In the genomic region with DNA sequence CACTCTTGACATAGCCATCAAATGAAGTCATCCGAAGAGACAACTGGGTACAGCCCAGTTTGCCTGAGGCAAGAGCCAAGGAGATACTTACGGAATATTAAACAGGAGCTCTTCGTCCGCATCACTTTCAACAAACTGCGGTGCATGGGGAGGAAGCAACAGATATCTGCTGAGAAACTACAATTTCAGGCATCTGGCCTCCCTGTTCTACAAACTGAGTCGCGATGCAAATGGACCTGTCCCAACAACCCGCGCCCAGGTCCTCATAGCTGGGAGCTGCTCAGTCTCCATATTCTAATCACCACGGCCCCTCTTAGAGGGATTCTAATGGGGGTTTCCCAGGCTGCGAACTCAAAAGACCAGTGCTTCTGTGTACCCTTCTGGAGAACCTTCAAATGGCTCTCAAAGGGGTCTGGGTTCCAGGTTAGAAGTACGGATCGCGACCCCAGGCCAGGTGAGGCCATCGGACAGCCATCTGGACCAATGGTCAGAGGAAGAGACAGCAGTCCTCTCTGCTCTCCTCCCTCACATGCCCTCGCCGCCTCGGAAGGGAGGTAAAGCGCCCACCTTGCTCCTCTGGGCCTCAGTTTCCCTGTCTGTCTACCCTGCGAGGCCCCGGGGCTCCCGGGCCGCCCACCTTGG, we compare ENCODE assay signal across 7 mouse cellular contexts. TPM values are rescaled to one million over a fixed set of nuclear protein-coding genes. Genes with fewer than 3 reads are reported as not detected.
DNase-seq lines count a peak whose midpoint lies in the region; ATAC-seq and TF ChIP-seq lines count a peak whose summit lies in the region.

No protein-coding gene starts in this region.

- H3K4me3 ChIP-seq in lung, postnatal 0 days (ENCODE audit: low read depth, low read length) = peak overlapping the region; percentile 95
- H3K4me3 ChIP-seq in embryonic facial prominence, embryonic 14.5 days (ENCODE audit: low read depth, low read length) = peak overlapping the region; percentile 99
- peak overlapping the region; percentile 74 for H3K4me3 ChIP-seq in midbrain, embryonic 15.5 days

- no peaks in the 10 kb centered on the region for H3K9me3 ChIP-seq in lung, postnatal 0 days (ENCODE audit: low read length)
- no peaks in the 10 kb centered on the region for H3K9me3 ChIP-seq in embryonic facial prominence, embryonic 14.5 days (ENCODE audit: control insufficient read depth, low read length)
- H3K9me3 ChIP-seq in midbrain, embryonic 15.5 days = no peaks in the 10 kb centered on the region

- H3K4me1 ChIP-seq in lung, postnatal 0 days (ENCODE audit: insufficient read depth, low read depth, low read length) = peaks cover 8% of the 10 kb centered on the region; the same call in 1 of the 2 replicates
- H3K4me1 ChIP-seq in embryonic facial prominence, embryonic 14.5 days (ENCODE audit: control insufficient read depth, insufficient read depth, low read length) = peaks cover 7% of the 10 kb centered on the region
- peaks cover 23% of the 10 kb centered on the region for H3K4me1 ChIP-seq in midbrain, embryonic 15.5 days

- no peak for TF ChIP-seq EP300 in lung, postnatal 0 days (IDR thresholded peaks at IDR 0.05)

- H3K27ac ChIP-seq in lung, postnatal 0 days (ENCODE audit: low read length) = peak overlapping the region; percentile 82
- peak overlapping the region; percentile 90; the same call in 1 of the 2 replicates for H3K27ac ChIP-seq in embryonic facial prominence, embryonic 14.5 days (replicated peaks; ENCODE audit: low read depth, low read length)
- H3K27ac ChIP-seq in midbrain, embryonic 15.5 days = peak overlapping the region; percentile 94

- peak; percentile 24 for DNase-seq in lung, postnatal 0 days (ENCODE audit: low spot score)
- DNase-seq in lung, postnatal 14 days = no peak
- DNase-seq in embryonic facial prominence, embryonic 14.5 days (ENCODE audit: low spot score) = no peak
- DNase-seq in induced T-regulatory cell, adult 2 months (ENCODE audit: low read depth) = peak; percentile 47
- DNase-seq in left cerebral cortex, postnatal 36 days (ENCODE audit: low spot score in 2 of 2) = no peak
- DNase-seq in left cerebral cortex, postnatal 25 days (ENCODE audit: low spot score in 2 of 2) = no peak

- intact Hi-C loops in left cerebral cortex, postnatal 36 days (cut with DNase I) = loop anchor here (5.0 kb wide), 1 partner anchor 36 kb away; a partner anchor contains a TSS
- intact Hi-C loops in left cerebral cortex, postnatal 25 days (cut with DNase I) = no loop called here

- H3K36me3 ChIP-seq in lung, postnatal 0 days (ENCODE audit: insufficient read depth, low read length) = 0 out of 2 replicates have a peak, but pooled peaks cover 6% of the 10 kb centered on the region
- peaks cover 24% of the 10 kb centered on the region for H3K36me3 ChIP-seq in embryonic facial prominence, embryonic 14.5 days (ENCODE audit: control insufficient read depth, insufficient read depth, low read length)
- peaks cover 8% of the 10 kb centered on the region; the same call in 1 of the 2 replicates for H3K36me3 ChIP-seq in midbrain, embryonic 15.5 days (replicated peaks)

- 6% methylated on average over 19 of the region's 23 CpGs for WGBS in lung, postnatal 0 days
- 7% methylated on average over 16 of the region's 23 CpGs for WGBS in embryonic facial prominence, embryonic 14.5 days
- WGBS in midbrain, embryonic 15.5 days = 6% methylated on average over 23 of the region's 23 CpGs

- H3K27me3 ChIP-seq in lung, postnatal 0 days (replicated peaks; ENCODE audit: insufficient read depth, low read length) = no peaks in the 10 kb centered on the region
- H3K27me3 ChIP-seq in embryonic facial prominence, embryonic 14.5 days (replicated peaks; ENCODE audit: control insufficient read depth, insufficient read depth, low read length) = no peaks in the 10 kb centered on the region
- no peaks in the 10 kb centered on the region for H3K27me3 ChIP-seq in midbrain, embryonic 15.5 days (replicated peaks)

- peak overlapping the region; percentile 98 for H3K4me2 ChIP-seq in lung, postnatal 0 days (replicated peaks; ENCODE audit: low read depth, low read length)
- peak overlapping the region; percentile 88 for H3K4me2 ChIP-seq in embryonic facial prominence, embryonic 14.5 days (ENCODE audit: low read depth, low read length)
- H3K4me2 ChIP-seq in midbrain, embryonic 15.5 days = peak overlapping the region; percentile 91

- TF ChIP-seq CTCF in lung, postnatal 0 days (IDR thresholded peaks at IDR 0.05) = no peak

- 0 out of 2 replicates have a peak, but pooled peaks have one; percentile 4 for ATAC-seq in lung, postnatal 0 days
- no peak for ATAC-seq in embryonic facial prominence, embryonic 14.5 days (ENCODE audit: low read depth)
- ATAC-seq in midbrain, embryonic 15.5 days (replicated peaks) = no peak

- H3K9ac ChIP-seq in lung, postnatal 0 days (replicated peaks; ENCODE audit: low read depth) = peak overlapping the region; percentile 92
- peak overlapping the region; percentile 95 for H3K9ac ChIP-seq in embryonic facial prominence, embryonic 14.5 days (ENCODE audit: low read depth, low read length)
- H3K9ac ChIP-seq in midbrain, embryonic 15.5 days = peak overlapping the region; percentile 92

RNA-seq across cellular contexts. Expression of a gene that starts 0.6 kb away (rescaled TPM):
- polyA plus RNA-seq in lung, postnatal 0 days (2015; fragmentation: Nextera tagmentation; extraction: Ambion mirVana) = 35.3 and 39.6 TPM in 2 replicates
- polyA plus RNA-seq in embryonic facial prominence, embryonic 14.5 days (2014; fragmentation: Nextera tagmentation; extraction: Ambion mirVana) = 48.3 and 51.4 TPM in 2 replicates
- polyA plus RNA-seq in midbrain, embryonic 15.5 days (2015; fragmentation: Nextera tagmentation; extraction: Ambion mirVana) = 62.8 and 64.6 TPM in 2 replicates
- total RNA-seq in left cerebral cortex, postnatal 36 days (2021) = 10 to 100 TPM; 82.7 to 91.9 TPM
- 10 to 100 TPM; 82.1 to 84.3 TPM for total RNA-seq in left cerebral cortex, postnatal 25 days (2021)

RNA-seq across cellular contexts. Expression of a gene that starts 14.0 kb away (rescaled TPM):
- 103 and 115 TPM in 2 replicates for polyA plus RNA-seq in lung, postnatal 0 days (2015; fragmentation: Nextera tagmentation; extraction: Ambion mirVana)
- polyA plus RNA-seq in embryonic facial prominence, embryonic 14.5 days (2014; fragmentation: Nextera tagmentation; extraction: Ambion mirVana) = 87.6 and 97.8 TPM in 2 replicates
- 228 and 233 TPM in 2 replicates for polyA plus RNA-seq in midbrain, embryonic 15.5 days (2015; fragmentation: Nextera tagmentation; extraction: Ambion mirVana)
- 10 to 100 TPM; 80.0 to 86.1 TPM for total RNA-seq in left cerebral cortex, postnatal 36 days (2021)
- total RNA-seq in left cerebral cortex, postnatal 25 days (2021) = 10 to 100 TPM; 87.0 to 88.6 TPM

RNA-seq across cellular contexts. Expression of a gene that starts 22.9 kb away (rescaled TPM):
- polyA plus RNA-seq in lung, postnatal 0 days (2015; fragmentation: Nextera tagmentation; extraction: Ambion mirVana) = 37.0 and 40.5 TPM in 2 replicates
- 50.5 and 56.1 TPM in 2 replicates for polyA plus RNA-seq in embryonic facial prominence, embryonic 14.5 days (2014; fragmentation: Nextera tagmentation; extraction: Ambion mirVana)
- 41.6 and 44.2 TPM in 2 replicates for polyA plus RNA-seq in midbrain, embryonic 15.5 days (2015; fragmentation: Nextera tagmentation; extraction: Ambion mirVana)
- total RNA-seq in left cerebral cortex, postnatal 36 days (2021) = 10 to 100 TPM; 22.4 to 24.1 TPM
- 10 to 100 TPM; 22.4 to 22.5 TPM for total RNA-seq in left cerebral cortex, postnatal 25 days (2021)

RNA-seq across cellular contexts. Expression of a gene that starts 35.1 kb away (rescaled TPM):
- 25.6 and 26.8 TPM in 2 replicates for polyA plus RNA-seq in lung, postnatal 0 days (2015; fragmentation: Nextera tagmentation; extraction: Ambion mirVana)
- 47.2 and 48.0 TPM in 2 replicates for polyA plus RNA-seq in embryonic facial prominence, embryonic 14.5 days (2014; fragmentation: Nextera tagmentation; extraction: Ambion mirVana)
- polyA plus RNA-seq in midbrain, embryonic 15.5 days (2015; fragmentation: Nextera tagmentation; extraction: Ambion mirVana) = 27.5 TPM in 2 replicates
- 10 to 100 TPM; 27.7 to 29.4 TPM for total RNA-seq in left cerebral cortex, postnatal 36 days (2021)
- 10 to 100 TPM; 27.3 to 28.8 TPM for total RNA-seq in left cerebral cortex, postnatal 25 days (2021)

RNA-seq across cellular contexts. Expression of a gene that starts 40.2 kb away (rescaled TPM):
- polyA plus RNA-seq in lung, postnatal 0 days (2015; fragmentation: Nextera tagmentation; extraction: Ambion mirVana) = 63.6 and 67.7 TPM in 2 replicates
- polyA plus RNA-seq in embryonic facial prominence, embryonic 14.5 days (2014; fragmentation: Nextera tagmentation; extraction: Ambion mirVana) = 81.7 and 89.4 TPM in 2 replicates
- polyA plus RNA-seq in midbrain, embryonic 15.5 days (2015; fragmentation: Nextera tagmentation; extraction: Ambion mirVana) = 57.0 and 63.4 TPM in 2 replicates
- total RNA-seq in left cerebral cortex, postnatal 36 days (2021) = 10 to 100 TPM; 28.9 to 30.6 TPM
- 10 to 100 TPM; 29.5 TPM for total RNA-seq in left cerebral cortex, postnatal 25 days (2021)

Comparison
In these comparisons a context has a peak if more than half of its experiments do, and no peak if none do; other contexts are left out.
1. DNase-seq: peak in lung, postnatal 0 days (single experiment) and induced T-regulatory cell, adult 2 months (single experiment); none in lung, postnatal 14 days (single experiment), embryonic facial prominence, embryonic 14.5 days (single experiment), left cerebral cortex, postnatal 36 days (0 of 2) and left cerebral cortex, postnatal 25 days (0 of 2).
2. Peak in every context shown above with its lines, with median percentiles within 50 percentile points of each other: H3K27ac ChIP-seq, H3K4me2 ChIP-seq, H3K4me3 ChIP-seq and H3K9ac ChIP-seq.